Mouse (Mus musculus) naive thymus-derived CD4-positive, alpha-beta T cell, adult 2 months (primary cell): ENCODE measurements around the gene Gm10282.

Source experiments
- DNase-seq: peaks from one replicate; pipeline ENCODE4 v3.0.0-alpha.2; 2011; ENCODE audit warnings: low read depth

Gm10282 gene

DNA sequence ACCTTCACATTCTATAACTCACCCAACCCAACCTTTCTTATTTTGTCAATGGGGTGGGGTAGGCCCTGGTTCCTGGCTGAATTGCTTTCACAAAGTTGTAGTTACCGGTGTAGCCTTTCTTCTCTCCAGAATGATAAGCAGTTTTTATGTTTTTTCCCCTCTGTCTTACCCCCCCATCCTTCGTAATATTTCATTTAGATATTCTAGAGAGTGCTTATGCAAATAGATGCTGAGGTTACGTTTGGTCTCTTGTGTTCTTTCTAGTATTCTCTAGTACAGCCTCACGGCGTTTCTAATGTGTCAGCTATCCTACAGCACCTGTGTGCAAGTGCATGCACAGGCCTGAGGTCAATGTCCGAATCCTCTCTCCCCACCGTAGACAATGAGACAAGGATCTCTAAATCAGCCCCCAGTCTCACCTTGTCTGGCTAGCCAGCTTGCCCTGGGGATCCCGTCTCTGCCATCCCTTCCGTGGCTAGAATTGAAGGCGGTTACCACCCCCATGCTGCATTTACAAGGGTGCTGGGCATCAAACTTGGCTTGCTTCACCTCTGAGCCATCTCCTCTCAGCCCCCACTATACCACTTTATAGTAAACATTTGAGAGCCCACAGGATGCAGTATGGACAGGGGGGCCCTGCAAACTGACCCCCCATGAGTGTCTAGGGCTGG, 19.1 kb upstream of the Gm10282 start:
- peak; percentile 60 for DNase-seq

DNA sequence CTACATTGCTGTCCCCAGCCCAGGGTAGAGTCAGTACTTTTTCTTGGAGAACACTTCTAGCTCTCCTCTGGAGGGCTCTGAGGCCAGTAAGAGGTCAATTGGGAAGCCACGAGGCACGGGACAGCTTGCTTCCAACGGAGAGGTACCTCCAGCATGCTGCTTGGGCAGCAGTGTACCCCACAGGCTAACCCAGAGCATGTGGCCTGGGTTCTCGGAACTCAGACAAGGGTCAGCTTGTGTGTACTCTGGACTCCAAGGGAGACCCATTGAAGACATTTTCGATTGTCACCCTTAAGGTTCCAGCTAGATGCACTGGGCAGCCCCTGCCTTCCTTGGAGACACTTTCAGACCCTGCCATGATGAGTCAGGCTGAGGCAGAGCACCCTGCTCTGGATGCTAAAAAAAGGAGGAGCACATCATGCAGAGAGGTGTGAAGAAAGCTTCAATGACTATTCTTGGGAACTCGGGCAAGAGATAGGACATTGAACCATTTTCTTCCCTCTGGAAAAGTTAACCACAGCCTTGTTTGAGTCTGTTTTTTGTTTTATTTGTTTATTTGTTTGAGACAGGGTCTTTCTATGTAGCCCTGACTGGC, 18.2 kb upstream of the Gm10282 start:
- no peak for DNase-seq

DNA sequence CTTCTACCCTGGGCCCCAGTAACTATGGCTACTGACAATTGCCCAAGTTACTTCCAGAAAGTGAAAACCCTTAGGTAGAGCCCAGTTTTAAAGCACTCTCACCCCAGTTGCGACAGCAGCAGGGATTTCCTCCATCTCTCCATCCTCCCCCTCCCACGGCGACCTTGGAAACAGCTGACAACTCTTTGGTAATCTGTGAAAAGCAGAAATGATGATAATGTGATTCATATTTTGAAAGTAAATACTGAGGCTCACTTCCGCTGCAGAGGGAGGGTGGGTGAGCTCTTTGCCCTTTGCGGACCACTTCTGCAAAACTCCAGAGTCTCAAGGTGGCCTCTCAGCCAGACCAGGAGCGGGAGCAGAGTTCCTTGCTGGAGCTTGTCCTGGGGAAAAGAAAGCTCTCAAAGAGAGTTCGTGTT, 17.4 kb upstream of the Gm10282 start:
- DNase-seq, result peak; percentile 73

- peak; percentile 79 for DNase-seq
Measured at GRCm38 (mm10) chr8:72321635-72322441, 16.8 kb upstream of the Gm10282 start.

GRCm38 (mm10) chr8:72320803-72321583, 15.9 kb upstream of the Gm10282 start:
- peak; percentile 72 for DNase-seq

GRCm38 (mm10) chr8:72319921-72320802, 15.1 kb upstream of the Gm10282 start:
- DNase-seq, result peak; percentile 79

- DNase-seq, result no peak
Measured at GRCm38 (mm10) chr8:72319397-72319796, 14.3 kb upstream of the Gm10282 start.

DNA sequence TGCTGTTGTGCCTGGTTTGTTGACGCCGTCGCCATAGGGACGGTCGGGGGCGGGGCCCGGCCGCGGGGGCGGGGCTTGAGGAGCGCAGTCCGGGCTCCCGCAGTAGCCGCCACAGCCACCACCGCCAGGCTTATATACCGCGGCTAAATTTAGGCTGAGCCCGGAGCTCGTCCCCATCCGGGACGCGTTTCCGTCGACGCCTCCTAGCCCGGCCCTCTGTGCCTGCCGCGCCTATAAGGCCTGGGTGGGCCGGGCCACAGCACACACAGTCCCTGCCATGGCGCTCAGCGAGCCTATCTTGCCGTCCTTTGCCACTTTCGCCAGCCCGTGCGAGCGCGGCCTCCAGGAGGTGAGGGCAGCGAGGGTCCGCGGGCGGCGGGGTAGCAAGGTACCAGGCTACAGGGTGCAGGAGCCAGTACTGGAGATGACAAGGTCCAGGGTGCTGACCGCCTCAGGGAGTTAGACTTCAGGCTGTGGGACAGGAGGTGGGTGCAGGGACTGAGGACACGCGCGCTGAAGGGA, 13.8 kb upstream of the Gm10282 start, which contains the start of gene Klf2:
Klf2 (plus strand) TSS at position 233 of the 522 bp plus-strand sequence.
- DNase-seq, result peak; percentile 100

GRCm38 (mm10) chr8:72317741-72318301, 12.8 kb upstream of the Gm10282 start:
- DNase-seq, result peak; percentile 64

DNA sequence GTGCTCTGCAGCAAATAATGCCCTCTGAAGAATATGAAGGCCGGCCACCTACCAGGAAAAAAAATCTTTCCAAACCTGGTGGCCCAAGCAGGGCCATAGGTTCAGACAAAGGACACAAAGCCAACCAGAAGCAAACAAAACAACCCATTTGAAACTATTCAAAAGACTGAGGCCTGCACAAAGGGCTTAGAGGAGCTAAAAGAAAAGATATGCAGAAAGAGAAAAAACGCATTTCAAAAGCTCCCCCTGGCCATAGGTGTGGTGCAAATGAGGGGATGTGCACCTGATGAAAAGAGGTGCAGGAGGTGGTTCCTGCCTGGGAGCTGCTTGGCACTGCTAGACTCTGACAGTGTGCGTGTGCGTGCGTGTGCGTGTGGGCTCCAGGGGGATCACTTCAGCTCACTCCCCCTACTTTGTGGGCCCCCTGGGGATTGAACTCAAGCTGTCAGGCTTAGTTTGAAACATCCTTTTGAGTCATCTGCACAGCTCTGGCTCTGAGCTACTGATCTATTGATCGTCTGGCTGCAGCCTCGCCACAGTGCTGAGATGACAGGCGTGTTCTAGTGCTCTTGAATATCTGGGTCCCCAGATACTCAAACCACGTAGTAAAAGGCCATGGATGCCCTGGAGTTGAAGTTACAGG, 11.1 kb upstream of the Gm10282 start:
- DNase-seq, result no peak

- no peak for DNase-seq
Measured at GRCm38 (mm10) chr8:72312926-72313518, 8.0 kb upstream of the Gm10282 start.

GRCm38 (mm10) chr8:72310849-72311506, 5.9 kb upstream of the Gm10282 start:
- no peak for DNase-seq

- DNase-seq, result no peak
Measured at GRCm38 (mm10) chr8:72308276-72308675, 3.2 kb upstream of the Gm10282 start.

- no peak for DNase-seq
Measured at GRCm38 (mm10) chr8:72306913-72307312, 1.9 kb upstream of the Gm10282 start.

GRCm38 (mm10) chr8:72303633-72304032, 1.4 kb downstream of the Gm10282 start:
- DNase-seq, result peak; percentile 72

- DNase-seq, result no peak
Measured at GRCm38 (mm10) chr8:72302986-72303612, 2.0 kb downstream of the Gm10282 start.

GRCm38 (mm10) chr8:72301497-72301896, 3.6 kb downstream of the Gm10282 start:
- DNase-seq, result no peak

GRCm38 (mm10) chr8:72300654-72301400, 4.2 kb downstream of the Gm10282 start:
- DNase-seq, result no peak
